Mouse (Mus musculus) intestine, embryonic 14.5 days (tissue): ENCODE data around the gene Slc26a10. TPM values are rescaled to one million over a fixed set of nuclear protein-coding genes. Genes with fewer than 3 reads are reported as not detected.

Experiments used
- ATAC-seq: fragments of 200-750 bp; cut with Nextera tagmentation; replicated peaks from 2 replicates; pipeline ENCODE4 v1.8.0; 2017; ENCODE audit warnings: low read depth, moderate number of reproducible peaks, moderate TSS enrichment, moderate library complexity; ENCODE audit not compliant: low FRiP score, low TSS enrichment
- DNase-seq: peaks from one replicate; pipeline ENCODE4 v3.0.0-alpha.2; 2018; ENCODE audit warnings: low spot score
- H3K27ac ChIP-seq: fragments of 300-500 bp; sonication (generic); 2 replicates; pipeline ENCODE4 v1.5.1; 2014; ENCODE audit warnings: low read depth, mild to moderate bottlenecking, control low read depth
- H3K27me3 ChIP-seq: fragments of 300-500 bp; sonication (generic); replicated peaks from 2 replicates; pipeline ENCODE4 v1.6.1; 2014; ENCODE audit warnings: low read length, control low read depth; ENCODE audit not compliant: control insufficient read depth, insufficient read depth
- H3K36me3 ChIP-seq: fragments of 300-500 bp; sonication (generic); 2 replicates; pipeline ENCODE4 v1.6.1; 2014; ENCODE audit warnings: low read length, control low read depth; ENCODE audit not compliant: control insufficient read depth, insufficient read depth
- H3K4me1 ChIP-seq: fragments of 300-500 bp; sonication (generic); replicated peaks from 2 replicates; pipeline ENCODE4 v1.6.1; 2014; ENCODE audit warnings: low read length, control low read depth, mixed read lengths; ENCODE audit not compliant: control insufficient read depth, insufficient read depth
- H3K4me2 ChIP-seq: fragments of 300-500 bp; sonication (generic); 2 replicates; pipeline ENCODE4 v1.6.1; 2014; ENCODE audit warnings: low read length
- H3K4me3 ChIP-seq: fragments of 300-500 bp; sonication (generic); 2 replicates; pipeline ENCODE4 v1.5.1; 2014; ENCODE audit warnings: low read depth, low read length, control low read depth, mixed read lengths
- H3K9ac ChIP-seq: fragments of 300-500 bp; sonication (generic); 2 replicates; pipeline ENCODE4 v1.6.1; 2014; ENCODE audit warnings: mild to moderate bottlenecking, low read length
- H3K9me3 ChIP-seq: fragments of 300-500 bp; sonication (generic); 2 replicates; pipeline ENCODE4 v1.6.1; 2016; ENCODE audit warnings: low read length, control low read depth; ENCODE audit not compliant: control insufficient read depth
- WGBS: fragments of 180-500 bp; shearing (Covaris S2); extraction: QIAGEN DNeasy Blood & Tissue Kit; methylation state at CpG from one replicate; pipeline ENCODE4 v1.1.7; 2014; 5-methylcytosine and 5-hydroxymethylcytosine counted together
- polyA plus RNA-seq: library from polyadenylated mRNA; unstranded; fragments of >200 nt; fragmentation: Nextera tagmentation; extraction: Ambion mirVana; gene quantifications from 2 replicates; pipeline ENCODE4 v1.2.1, GENCODE M21; 2014

Slc26a10 gene
- polyA plus RNA-seq, 1 experiment from 2014 or later = 1.3 TPM

DNA sequence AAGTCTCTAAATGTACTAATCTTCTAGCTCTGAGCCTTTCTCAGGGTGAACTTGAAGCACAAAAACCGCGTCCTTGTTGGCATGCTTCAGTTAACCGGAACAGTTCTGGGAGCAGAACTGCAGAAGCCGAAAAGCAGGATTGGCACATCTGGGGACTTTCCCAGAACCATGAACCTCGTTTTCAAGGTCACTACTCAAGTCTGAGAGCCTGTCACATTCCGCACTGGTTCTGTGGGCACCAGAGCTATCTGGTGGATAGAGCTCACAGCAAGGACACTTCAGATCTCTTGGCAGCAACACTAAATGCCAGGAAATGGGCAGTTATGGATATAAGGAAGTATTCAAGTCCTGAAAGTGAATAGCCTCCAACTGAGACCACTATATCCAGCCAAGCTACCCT is 33.3 kb downstream of the Slc26a10 start:
- ATAC-seq (no peak), DNase-seq (no peak)
- Histone ChIP-seq H3K4me2 (no peak overlapping the region), H3K4me3 (no peak overlapping the region), H3K4me1 (no peaks in the 10 kb centered on the region), H3K27ac (no peak overlapping the region), H3K9ac (no peak overlapping the region), H3K27me3 (no peaks in the 10 kb centered on the region), H3K36me3 (no peaks in the 10 kb centered on the region), H3K9me3 (no peaks in the 10 kb centered on the region)
- WGBS = 81% methylated on average over 6 of the region's 6 CpGs

DNA sequence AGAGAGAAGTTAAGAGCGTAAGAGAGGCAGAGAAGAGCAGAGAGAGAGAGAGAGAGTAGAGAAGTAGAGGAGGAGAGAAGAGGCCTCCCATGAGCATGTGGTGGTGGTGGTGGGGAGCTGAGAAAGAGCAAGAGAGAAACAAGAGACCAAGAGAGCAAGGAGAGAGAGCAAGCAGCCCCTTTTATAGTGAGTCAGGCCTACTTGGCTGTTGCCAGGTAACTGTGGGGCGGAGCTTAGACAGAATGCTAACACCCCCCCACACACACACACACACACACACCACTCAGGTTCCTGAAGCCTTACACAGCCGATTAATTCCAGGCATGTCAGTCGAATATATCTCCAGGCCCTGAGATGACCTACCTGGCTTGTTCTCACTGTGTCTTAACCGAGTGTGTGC is 35.1 kb downstream of the Slc26a10 start:
- 77% methylated on average over 5 of the region's 5 CpGs for WGBS
- no peaks in the 10 kb centered on the region for H3K9me3 ChIP-seq
- DNase-seq = no peak

DNA sequence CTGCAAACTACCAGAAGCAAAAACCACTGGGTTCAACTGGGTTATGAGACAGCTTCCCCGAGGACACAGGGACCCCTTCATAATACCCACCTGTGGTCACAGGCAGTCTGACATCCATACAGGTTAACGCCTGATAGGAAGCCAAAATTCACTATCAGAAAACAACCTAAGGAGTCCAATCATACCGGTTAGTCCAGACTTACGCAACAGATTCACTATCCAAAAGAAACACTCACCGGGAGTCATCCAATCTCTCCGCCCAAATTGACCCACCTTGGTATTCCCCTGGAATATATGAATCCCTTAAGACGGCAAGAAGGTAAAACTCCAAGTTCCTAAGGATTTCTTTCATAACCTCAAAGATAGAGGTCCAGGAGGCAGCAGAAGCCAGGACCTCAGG is 35.9 kb downstream of the Slc26a10 start:
- DNase-seq = no peak
- H3K4me1 ChIP-seq = no peaks in the 10 kb centered on the region
- H3K4me2 ChIP-seq = no peak overlapping the region
- no peaks in the 10 kb centered on the region for H3K36me3 ChIP-seq
- 81% methylated on average over 7 of the region's 7 CpGs for WGBS
- H3K9me3 ChIP-seq = no peaks in the 10 kb centered on the region
- no peak for ATAC-seq
- no peak overlapping the region for H3K4me3 ChIP-seq
- H3K27ac ChIP-seq = no peak overlapping the region
- H3K9ac ChIP-seq = no peak overlapping the region
- H3K27me3 ChIP-seq = no peaks in the 10 kb centered on the region

More for the DNA sequence above, 35.1 kb downstream of the Slc26a10 start:
- H3K4me2 ChIP-seq = no peak overlapping the region
- no peak overlapping the region for H3K27ac ChIP-seq
- H3K9ac ChIP-seq = no peak overlapping the region
- ATAC-seq = no peak
- H3K4me1 ChIP-seq = no peaks in the 10 kb centered on the region
- no peak overlapping the region for H3K4me3 ChIP-seq
- H3K27me3 ChIP-seq = no peaks in the 10 kb centered on the region
- H3K36me3 ChIP-seq = no peaks in the 10 kb centered on the region

DNA sequence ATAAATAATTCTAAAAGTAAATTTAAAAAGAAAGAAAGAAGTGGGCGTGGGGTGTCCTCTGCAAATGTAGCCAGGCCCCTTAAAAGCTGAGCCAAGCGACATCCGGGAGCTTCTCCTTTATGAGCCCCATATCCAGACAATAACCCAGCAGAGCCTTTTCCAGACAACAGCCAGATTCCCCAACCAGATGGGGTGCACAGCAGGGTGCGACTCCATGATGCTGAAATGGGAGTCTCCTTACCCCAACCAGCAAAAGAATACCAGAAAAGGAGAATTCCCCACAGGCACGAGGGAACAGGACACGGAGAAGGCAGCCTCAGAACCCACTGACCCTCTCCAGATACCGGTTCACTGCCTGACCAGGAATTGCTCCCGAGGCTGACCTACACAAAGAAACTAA is 37.2 kb downstream of the Slc26a10 start:
- ATAC-seq = no peak
- DNase-seq = no peak
- no peak overlapping the region for H3K4me2 ChIP-seq
- H3K27ac ChIP-seq = no peak overlapping the region
- H3K9ac ChIP-seq = no peak overlapping the region
- 84% methylated on average over 8 of the region's 8 CpGs for WGBS
- no peaks in the 10 kb centered on the region for H3K27me3 ChIP-seq
- no peaks in the 10 kb centered on the region for H3K9me3 ChIP-seq
- H3K4me1 ChIP-seq = no peaks in the 10 kb centered on the region
- H3K4me3 ChIP-seq = no peak overlapping the region
- no peaks in the 10 kb centered on the region for H3K36me3 ChIP-seq

GRCm38 (mm10) chr10:127141500-127141899 is 38.9 kb downstream of the Slc26a10 start:
- Histone ChIP-seq H3K36me3 (no peaks in the 10 kb centered on the region), H3K9ac (no peak overlapping the region), H3K4me3 (no peak overlapping the region), H3K9me3 (no peaks in the 10 kb centered on the region), H3K27ac (no peak overlapping the region), H3K4me1 (no peaks in the 10 kb centered on the region), H3K27me3 (no peaks in the 10 kb centered on the region), H3K4me2 (no peak overlapping the region)
- WGBS = 64% methylated on average over 8 of the region's 8 CpGs
- DNase-seq = no peak
- no peak for ATAC-seq

- Histone ChIP-seq H3K9me3 (no peaks in the 10 kb centered on the region), H3K9ac (no peak overlapping the region), H3K4me2 (no peak overlapping the region), H3K27me3 (no peaks in the 10 kb centered on the region), H3K36me3 (no peaks in the 10 kb centered on the region), H3K4me1 (no peaks in the 10 kb centered on the region), H3K4me3 (no peak overlapping the region), H3K27ac (no peak overlapping the region)
- DNase-seq = no peak
- no peak for ATAC-seq
- WGBS = 80% methylated on average over 11 of the region's 11 CpGs
These were observed 39.5 kb downstream of the Slc26a10 start for GRCm38 (mm10) chr10:127140971-127141370.

GRCm38 (mm10) chr10:127138328-127139141 is 41.9 kb downstream of the Slc26a10 start:
- H3K27ac ChIP-seq = 0 out of 2 replicates have a peak overlapping the region, but pooled peaks have one; percentile 29
- no peaks in the 10 kb centered on the region for H3K4me1 ChIP-seq
- H3K4me2 ChIP-seq = no peak overlapping the region
- no peaks in the 10 kb centered on the region for H3K9me3 ChIP-seq
- no peaks in the 10 kb centered on the region for H3K36me3 ChIP-seq
- 72% methylated on average over 18 of the region's 18 CpGs for WGBS
- no peaks in the 10 kb centered on the region for H3K27me3 ChIP-seq
- H3K4me3 ChIP-seq = no peak overlapping the region
- DNase-seq = no peak
- no peak overlapping the region for H3K9ac ChIP-seq
- ATAC-seq = peak; percentile 63

GRCm38 (mm10) chr10:127137896-127138295 is 42.5 kb downstream of the Slc26a10 start:
- ATAC-seq = no peak
- no peak overlapping the region for H3K4me2 ChIP-seq
- no peaks in the 10 kb centered on the region for H3K9me3 ChIP-seq
- no peaks in the 10 kb centered on the region for H3K27me3 ChIP-seq
- DNase-seq = no peak
- no peak overlapping the region for H3K27ac ChIP-seq
- no peaks in the 10 kb centered on the region for H3K4me1 ChIP-seq
- no peak overlapping the region for H3K4me3 ChIP-seq
- WGBS = 72% methylated on average over 3 of the region's 3 CpGs
- H3K36me3 ChIP-seq = no peaks in the 10 kb centered on the region
- H3K9ac ChIP-seq = no peak overlapping the region

DNA sequence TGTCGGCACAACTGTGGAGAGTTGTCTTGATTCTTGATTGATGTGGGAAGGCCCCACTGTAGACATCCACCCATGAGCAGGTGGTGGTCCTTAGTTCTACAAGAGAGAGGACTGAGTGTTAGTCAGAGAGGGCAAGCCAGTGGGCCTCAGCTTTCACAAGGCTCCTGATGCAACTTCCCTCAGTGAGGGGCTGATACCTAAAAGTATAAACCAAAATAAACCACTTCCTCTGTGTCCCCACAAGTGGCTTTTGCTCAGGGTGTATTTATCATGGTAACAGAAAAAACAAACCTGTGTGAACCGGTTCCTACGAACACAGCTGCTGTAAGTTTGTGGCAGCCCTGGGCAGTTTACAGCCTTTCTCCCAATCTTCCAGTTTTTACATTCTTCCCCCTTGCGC is 43.9 kb downstream of the Slc26a10 start:
- no peaks in the 10 kb centered on the region for H3K36me3 ChIP-seq
- H3K4me2 ChIP-seq = no peak overlapping the region
- no peaks in the 10 kb centered on the region for H3K27me3 ChIP-seq
- no peak for ATAC-seq
- H3K27ac ChIP-seq = no peak overlapping the region
- H3K9me3 ChIP-seq = no peaks in the 10 kb centered on the region
- no peaks in the 10 kb centered on the region for H3K4me1 ChIP-seq
- WGBS = 75% methylated on average over 4 of the region's 4 CpGs
- no peak for DNase-seq
- no peak overlapping the region for H3K4me3 ChIP-seq
- no peak overlapping the region for H3K9ac ChIP-seq
